Mouse (Mus musculus) kidney, adult 11 months (tissue): ENCODE data around the gene Sema3a.
"Not testable (repeated sequence)": the region's sequence is repeated elsewhere in the genome, so short reads cannot be mapped to it uniquely, and the experiment has no call there.

Experiments used
- DNase-seq: peaks from one replicate; pipeline ENCODE4 v3.0.0; 2022

The Sema3a gene

GRCm38 (mm10) chr5:13431827-13432226 is 306.6 kb downstream of the Sema3a start:
- DNase-seq = no peak

GRCm38 (mm10) chr5:13432574-13432973 is 307.4 kb downstream of the Sema3a start:
- no peak for DNase-seq

GRCm38 (mm10) chr5:13433303-13433702 is 308.1 kb downstream of the Sema3a start:
- DNase-seq = no peak

- DNase-seq = peak; percentile 2
Measured at GRCm38 (mm10) chr5:13441112-13441511, 315.9 kb downstream of the Sema3a start.

GRCm38 (mm10) chr5:13460182-13461001 is 335.2 kb downstream of the Sema3a start:
- DNase-seq = no peak

GRCm38 (mm10) chr5:13468856-13469255 is 343.6 kb downstream of the Sema3a start:
- no peak for DNase-seq

GRCm38 (mm10) chr5:13469401-13469800 is 344.2 kb downstream of the Sema3a start:
- no peak for DNase-seq

GRCm38 (mm10) chr5:13470057-13470905 is 345.1 kb downstream of the Sema3a start:
- DNase-seq = no peak

- DNase-seq = no peak
Measured at GRCm38 (mm10) chr5:13477653-13478052, 352.4 kb downstream of the Sema3a start.

- DNase-seq = no peak
Measured at GRCm38 (mm10) chr5:13488671-13489070, 363.5 kb downstream of the Sema3a start.

- DNase-seq = not testable (repeated sequence)
Measured at GRCm38 (mm10) chr5:13495967-13496366, 370.8 kb downstream of the Sema3a start.

- DNase-seq = no peak
Measured at GRCm38 (mm10) chr5:13499835-13500234, 374.6 kb downstream of the Sema3a start.

GRCm38 (mm10) chr5:13505839-13506499 is 380.8 kb downstream of the Sema3a start:
- DNase-seq = no peak

- DNase-seq = no peak
Measured at GRCm38 (mm10) chr5:13509163-13509562, 383.9 kb downstream of the Sema3a start.

- no peak for DNase-seq
Measured at GRCm38 (mm10) chr5:13517018-13517417, 391.8 kb downstream of the Sema3a start.

GRCm38 (mm10) chr5:13525597-13525996 is 400.4 kb downstream of the Sema3a start:
- DNase-seq = no peak

GRCm38 (mm10) chr5:13527037-13527464 is 401.8 kb downstream of the Sema3a start:
- no peak for DNase-seq

- no peak for DNase-seq
Measured at GRCm38 (mm10) chr5:13529226-13529625, 404.0 kb downstream of the Sema3a start.

GRCm38 (mm10) chr5:13547472-13548209 is 422.4 kb downstream of the Sema3a start:
- peak; percentile 11 for DNase-seq

- no peak for DNase-seq
Measured at GRCm38 (mm10) chr5:13548210-13548554, 423.0 kb downstream of the Sema3a start.

- DNase-seq = no peak
Measured at GRCm38 (mm10) chr5:13549080-13549479, 423.9 kb downstream of the Sema3a start.

- DNase-seq = no peak
Measured at GRCm38 (mm10) chr5:13550953-13551352, 425.7 kb downstream of the Sema3a start.

GRCm38 (mm10) chr5:13557257-13557656 is 432.0 kb downstream of the Sema3a start:
- DNase-seq = no peak
